Mouse (Mus musculus): ENCODE results near the gene Vars.

GRCm38 (mm10) chr17:35012430-35012829 lies 11.6 kb downstream of the Vars start:
- TF ChIP-seq CTCF (conservative IDR thresholded peaks at IDR 0.05 in 1 of 2, IDR thresholded peaks at IDR 0.05 in 1 of 2; ENCODE audit: low read depth in 2 of 2, low read length in 2 of 2) = no peak
- TF ChIP-seq EP300 (IDR thresholded peaks at IDR 0.05; ENCODE audit: low read length) = no peak
- no peak for TF ChIP-seq NRF1 (IDR thresholded peaks at IDR 0.05; ENCODE audit: low read depth, low read length)
- no peak for TF ChIP-seq JUND (conservative IDR thresholded peaks at IDR 0.05; ENCODE audit: low read depth, low read length)
